Mouse (Mus musculus): ENCODE results near the gene Skida1.

- TF ChIP-seq POLR2A (IDR thresholded peaks at IDR 0.05; ENCODE audit: low read depth, low read length) (no peak), CTCF (IDR thresholded peaks at IDR 0.05; ENCODE audit: extremely low read depth, insufficient read depth, insufficient read length, insufficient replicate concordance) (no peak)
Observed at GRCm38 (mm10) chr2:18025116-18025515, 23.7 kb downstream of the Skida1 start.

Data from spleen, adult 2 months (tissue).